Mouse (Mus musculus) limb, embryonic 10.5 days (tissue): ENCODE data around the gene Sec63. TPM values are rescaled to one million over a fixed set of nuclear protein-coding genes. Genes with fewer than 3 reads are reported as not detected.

Experiments
- DNase-seq: peaks from one replicate; pipeline ENCODE4 v3.0.0-alpha.2; 2017; ENCODE audit warnings: low spot score
- H3K27ac ChIP-seq: fragments of 300-500 bp; sonication (generic); 2 replicates; pipeline ENCODE4 v1.5.1; 2016; ENCODE audit warnings: mild to moderate bottlenecking
- H3K27me3 ChIP-seq: fragments of 300-500 bp; sonication (generic); 2 replicates; pipeline ENCODE4 v1.6.1; 2016; ENCODE audit warnings: low read depth, mild to moderate bottlenecking; ENCODE audit not compliant: poor library complexity, severe bottlenecking
- H3K36me3 ChIP-seq: fragments of 300-500 bp; sonication (generic); 2 replicates; pipeline ENCODE4 v1.6.1; 2016; ENCODE audit warnings: mild to moderate bottlenecking, moderate library complexity
- H3K4me1 ChIP-seq: fragments of 300-500 bp; sonication (generic); 2 replicates; pipeline ENCODE4 v1.6.1; 2016
- H3K4me3 ChIP-seq: fragments of 300-500 bp; sonication (generic); 2 replicates; pipeline ENCODE4 v1.5.1; 2016; ENCODE audit warnings: mild to moderate bottlenecking, moderate library complexity
- H3K9me3 ChIP-seq: fragments of 300-500 bp; sonication (generic); replicated peaks from 2 replicates; pipeline ENCODE4 v1.6.1; 2016; ENCODE audit warnings: mild to moderate bottlenecking
- WGBS: fragments of 180-500 bp; shearing (Covaris S2); methylation state at CpG from one replicate; pipeline ENCODE4 v1.1.7; 2016; 5-methylcytosine and 5-hydroxymethylcytosine counted together
- polyA plus RNA-seq: library from polyadenylated mRNA; unstranded; fragments of >200 nt; fragmentation: Nextera tagmentation; extraction: Ambion mirVana; gene quantifications from 2 replicates; pipeline ENCODE4 v1.2.1, GENCODE M21; 2016

Sec63 gene
- polyA plus RNA-seq, 1 experiment from 2014 or later, result 29.9 TPM

DNA sequence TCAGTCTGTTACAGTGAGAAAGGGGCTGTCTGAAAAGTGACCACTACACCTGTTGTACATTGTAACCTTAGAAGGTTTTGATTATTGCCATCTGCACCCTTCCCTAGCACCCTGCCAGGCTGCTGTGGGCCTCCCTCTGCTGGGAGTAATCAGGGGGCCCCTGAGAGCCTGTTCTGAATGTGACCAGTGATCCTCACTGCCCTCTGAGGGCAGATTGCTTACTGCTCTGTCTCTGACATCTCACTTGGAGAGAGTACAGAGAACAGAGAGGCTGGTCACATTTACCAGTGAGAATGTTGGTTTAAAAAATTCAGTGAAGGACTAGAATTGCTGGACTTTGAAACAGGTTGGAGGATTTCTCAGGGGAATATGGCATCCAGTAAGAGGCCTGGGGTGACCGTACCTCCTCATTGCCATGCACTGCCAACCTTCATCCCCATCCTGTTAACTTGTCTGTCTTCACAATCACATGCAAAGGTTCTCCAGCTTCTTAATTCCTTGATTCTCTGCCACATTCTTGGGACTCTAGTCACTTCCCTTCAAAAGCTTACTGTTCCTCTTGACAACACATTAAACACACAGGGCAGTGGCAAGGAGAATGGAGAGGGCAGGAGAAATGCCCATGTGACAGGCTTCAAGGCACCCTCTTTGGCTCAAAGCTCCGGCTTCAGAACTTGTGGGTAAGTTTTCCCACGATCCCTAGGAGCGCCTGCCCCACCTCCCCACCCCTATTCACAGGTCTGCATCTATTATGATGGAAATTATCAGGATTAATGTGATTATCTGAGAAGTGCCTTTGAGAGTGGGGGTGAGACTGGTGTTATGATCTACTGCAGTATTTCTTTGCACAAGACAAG is 72.8 kb downstream of the Sec63 start:
- H3K27me3 ChIP-seq, result no peaks in the 10 kb centered on the region
- H3K9me3 ChIP-seq, result no peaks in the 10 kb centered on the region
- H3K27ac ChIP-seq, result no peak overlapping the region
- WGBS, result 87% methylated on average over 4 of the region's 4 CpGs
- DNase-seq, result peak; percentile 24
- H3K4me1 ChIP-seq, result no peaks in the 10 kb centered on the region
- no peak overlapping the region for H3K4me3 ChIP-seq
- peaks cover 81% of the 10 kb centered on the region for H3K36me3 ChIP-seq

DNA sequence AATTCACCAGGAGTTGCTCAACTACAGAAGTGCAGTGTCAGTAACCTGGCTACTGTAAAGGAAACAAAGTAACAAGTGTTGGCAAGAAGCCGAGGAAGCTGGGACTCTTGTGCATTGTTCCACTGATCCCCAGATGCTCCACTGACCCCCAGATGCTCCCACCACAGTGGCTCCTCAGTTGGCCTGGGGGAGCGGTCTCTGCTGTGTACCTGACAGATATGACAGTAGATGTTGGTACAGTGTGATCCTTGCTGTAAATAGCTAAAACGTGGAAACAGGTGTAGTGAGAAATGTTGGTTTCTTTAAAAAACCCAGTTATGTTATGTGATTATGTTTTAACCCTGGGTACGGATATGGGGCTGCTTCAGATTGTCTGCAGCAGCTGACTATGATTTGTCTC is 76.8 kb downstream of the Sec63 start:
- Histone ChIP-seq H3K27ac (no peak overlapping the region), H3K4me3 (no peak overlapping the region), H3K36me3 (peaks cover 47% of the 10 kb centered on the region), H3K9me3 (no peaks in the 10 kb centered on the region), H3K4me1 (no peaks in the 10 kb centered on the region), H3K27me3 (no peaks in the 10 kb centered on the region)
- DNase-seq, result no peak
- WGBS, result 88% methylated on average over 4 of the region's 4 CpGs

DNA sequence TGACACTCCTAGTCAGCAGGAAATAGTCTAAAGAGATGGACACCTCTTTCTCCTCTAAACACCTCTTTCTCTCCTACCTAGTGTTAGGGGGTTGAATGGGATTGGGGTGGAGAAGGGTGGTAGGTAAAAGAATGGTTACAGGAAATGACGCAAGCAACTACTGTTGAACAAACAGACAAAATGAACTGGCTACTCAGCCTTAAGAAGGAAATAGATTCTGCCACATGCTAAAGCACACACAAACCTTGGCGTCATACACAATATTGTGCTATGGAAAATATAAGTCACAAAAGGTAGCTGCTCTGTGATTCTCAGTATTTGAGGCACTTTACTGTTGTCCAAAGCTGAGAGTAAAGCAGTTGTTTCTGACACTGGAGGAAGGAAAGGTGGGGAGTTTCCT is 77.4 kb downstream of the Sec63 start:
- DNase-seq, result no peak
- Histone ChIP-seq H3K9me3 (no peaks in the 10 kb centered on the region), H3K4me1 (no peaks in the 10 kb centered on the region), H3K36me3 (peaks cover 41% of the 10 kb centered on the region), H3K27ac (no peak overlapping the region), H3K27me3 (no peaks in the 10 kb centered on the region), H3K4me3 (no peak overlapping the region)
- 96% methylated on average over 2 of the region's 2 CpGs for WGBS

DNA sequence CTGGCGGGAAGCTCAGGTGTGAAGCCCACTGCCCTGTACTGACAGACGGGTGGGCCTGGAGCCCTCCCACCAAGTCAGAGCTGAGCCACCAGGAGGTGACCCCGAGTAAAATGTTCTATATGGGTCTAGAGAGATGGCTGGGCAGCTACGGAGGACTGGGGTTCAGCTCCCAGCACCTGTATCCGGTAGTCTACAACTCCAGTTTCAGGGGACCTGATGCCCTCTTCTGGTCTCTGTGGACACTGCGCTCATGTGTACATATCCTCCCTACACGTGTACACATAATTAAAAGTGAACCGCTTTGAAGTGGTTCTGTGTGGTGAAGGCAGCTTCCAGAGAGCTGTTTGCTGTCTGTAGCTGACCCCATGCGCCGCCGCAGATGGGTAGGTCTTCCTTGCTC is 78.7 kb downstream of the Sec63 start:
- no peak for DNase-seq
- H3K27me3 ChIP-seq, result no peaks in the 10 kb centered on the region
- no peak overlapping the region for H3K4me3 ChIP-seq
- no peaks in the 10 kb centered on the region for H3K9me3 ChIP-seq
- peaks cover 28% of the 10 kb centered on the region for H3K36me3 ChIP-seq
- WGBS, result 94% methylated on average over 11 of the region's 11 CpGs
- no peak overlapping the region for H3K27ac ChIP-seq
- no peaks in the 10 kb centered on the region for H3K4me1 ChIP-seq

DNA sequence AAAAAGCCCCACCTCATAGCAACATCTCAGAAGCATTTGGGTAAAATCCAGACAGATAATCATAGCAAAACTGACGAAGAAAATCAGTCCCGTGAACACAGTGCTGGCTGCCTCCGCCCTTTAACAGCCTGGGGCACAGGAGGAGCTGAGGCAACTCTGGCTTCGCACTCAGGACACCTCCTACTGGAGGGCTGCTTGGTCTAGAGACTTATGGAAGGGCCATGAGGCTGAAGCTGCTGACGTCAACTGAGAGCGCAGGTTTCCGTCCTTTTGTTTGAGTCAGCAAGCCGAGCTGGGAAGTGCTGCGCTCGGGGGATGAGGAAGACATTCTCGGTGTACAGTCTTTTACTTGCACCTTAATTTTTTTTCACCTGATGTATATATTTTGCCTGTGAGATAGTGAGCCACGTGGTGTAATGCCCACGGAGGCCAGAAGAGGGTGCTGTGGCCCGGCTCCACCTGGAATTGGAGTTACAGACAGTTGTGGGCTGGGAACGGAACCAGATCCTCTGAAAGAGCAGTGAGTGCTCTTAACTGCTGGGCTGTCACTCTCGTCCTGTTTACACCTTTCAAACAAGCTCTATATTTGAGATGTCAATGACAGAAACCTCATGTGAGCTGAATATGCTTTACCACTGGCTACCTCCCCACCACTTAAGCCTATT is 80.4 kb downstream of the Sec63 start:
- H3K4me1 ChIP-seq, result no peaks in the 10 kb centered on the region
- peaks cover 12% of the 10 kb centered on the region for H3K36me3 ChIP-seq
- no peak overlapping the region for H3K4me3 ChIP-seq
- peak; percentile 50 for DNase-seq
- 65% methylated on average over 16 of the region's 16 CpGs for WGBS
- H3K27me3 ChIP-seq, result no peaks in the 10 kb centered on the region
- H3K27ac ChIP-seq, result no peak overlapping the region
- no peaks in the 10 kb centered on the region for H3K9me3 ChIP-seq

DNA sequence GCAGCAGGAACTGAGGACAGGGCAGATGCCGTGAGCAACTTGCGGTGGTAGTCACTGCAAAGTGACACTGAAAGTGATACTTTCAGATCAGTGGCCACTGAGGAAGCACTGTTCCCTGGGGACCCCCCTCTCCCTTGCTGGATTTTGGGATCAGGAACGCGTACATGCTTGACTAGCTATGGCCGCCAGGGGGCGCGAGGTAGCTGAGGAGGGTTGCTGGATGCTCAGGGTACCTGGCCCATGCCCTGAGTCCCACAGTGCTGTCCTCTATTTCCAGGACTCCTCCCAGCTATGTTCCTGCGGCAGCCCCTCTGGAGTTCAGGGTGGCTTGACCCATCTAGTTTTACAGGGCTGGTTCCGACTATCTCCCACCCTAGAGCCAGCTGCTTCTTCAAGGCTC is 81.1 kb downstream of the Sec63 start:
- H3K4me1 ChIP-seq, result no peaks in the 10 kb centered on the region
- H3K4me3 ChIP-seq, result no peak overlapping the region
- 10% methylated on average over 9 of the region's 9 CpGs for WGBS
- H3K27ac ChIP-seq, result no peak overlapping the region
- peak; percentile 91 for DNase-seq
- H3K36me3 ChIP-seq, result peaks cover 6% of the 10 kb centered on the region
- H3K27me3 ChIP-seq, result no peaks in the 10 kb centered on the region
- H3K9me3 ChIP-seq, result no peaks in the 10 kb centered on the region

DNA sequence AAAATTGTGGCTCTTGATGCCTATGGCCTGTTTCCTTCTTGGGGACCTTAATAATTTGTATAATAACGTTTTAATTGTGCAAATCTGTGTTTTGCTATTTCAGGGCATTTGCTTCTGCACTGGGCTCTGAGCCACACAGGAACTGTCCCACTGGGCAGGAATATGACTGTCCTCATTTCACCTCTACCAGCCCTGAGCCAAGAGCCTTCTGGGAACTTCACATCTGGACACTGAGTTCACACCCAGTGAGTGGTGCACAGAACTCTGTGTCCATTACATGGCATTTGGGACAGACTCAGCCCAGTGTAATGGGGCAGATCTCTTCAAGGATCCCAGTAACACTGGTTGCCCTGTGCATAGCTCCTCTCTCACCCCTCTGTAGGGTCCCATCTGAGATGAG is 82.1 kb downstream of the Sec63 start:
- 82% methylated on average over 1 of the region's 1 CpGs for WGBS
- Histone ChIP-seq H3K4me1 (no peaks in the 10 kb centered on the region), H3K9me3 (no peaks in the 10 kb centered on the region), H3K4me3 (no peak overlapping the region), H3K27me3 (no peaks in the 10 kb centered on the region), H3K36me3 (peaks cover 5% of the 10 kb centered on the region), H3K27ac (no peak overlapping the region)
- DNase-seq, result no peak

DNA sequence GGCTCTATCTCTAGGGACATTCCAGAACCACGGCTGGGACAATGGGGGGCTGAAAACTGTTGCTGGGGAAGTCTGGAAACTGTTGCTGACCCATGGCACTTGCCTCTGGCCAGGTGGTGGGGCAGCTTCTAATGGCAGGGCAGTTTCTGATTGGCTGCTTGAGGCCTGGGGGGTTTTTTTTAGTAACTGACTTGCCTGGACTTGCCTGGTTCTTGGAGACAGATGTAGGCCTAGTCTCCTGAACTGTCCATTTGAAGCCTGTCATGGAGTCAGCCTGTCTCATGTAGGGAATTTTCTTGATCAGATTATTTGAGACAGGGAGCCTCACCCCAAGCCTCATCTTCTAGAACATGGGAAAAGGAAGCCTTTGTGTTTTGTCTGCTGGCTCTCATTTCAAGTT is 84.2 kb downstream of the Sec63 start:
- no peak overlapping the region for H3K27ac ChIP-seq
- no peaks in the 10 kb centered on the region for H3K9me3 ChIP-seq
- DNase-seq, result no peak
- WGBS, result 68% methylated on average over 1 of the region's 1 CpGs
- no peak overlapping the region for H3K4me3 ChIP-seq
- H3K4me1 ChIP-seq, result no peaks in the 10 kb centered on the region
- no peaks in the 10 kb centered on the region for H3K27me3 ChIP-seq
- H3K36me3 ChIP-seq, result no peaks in the 10 kb centered on the region

DNA sequence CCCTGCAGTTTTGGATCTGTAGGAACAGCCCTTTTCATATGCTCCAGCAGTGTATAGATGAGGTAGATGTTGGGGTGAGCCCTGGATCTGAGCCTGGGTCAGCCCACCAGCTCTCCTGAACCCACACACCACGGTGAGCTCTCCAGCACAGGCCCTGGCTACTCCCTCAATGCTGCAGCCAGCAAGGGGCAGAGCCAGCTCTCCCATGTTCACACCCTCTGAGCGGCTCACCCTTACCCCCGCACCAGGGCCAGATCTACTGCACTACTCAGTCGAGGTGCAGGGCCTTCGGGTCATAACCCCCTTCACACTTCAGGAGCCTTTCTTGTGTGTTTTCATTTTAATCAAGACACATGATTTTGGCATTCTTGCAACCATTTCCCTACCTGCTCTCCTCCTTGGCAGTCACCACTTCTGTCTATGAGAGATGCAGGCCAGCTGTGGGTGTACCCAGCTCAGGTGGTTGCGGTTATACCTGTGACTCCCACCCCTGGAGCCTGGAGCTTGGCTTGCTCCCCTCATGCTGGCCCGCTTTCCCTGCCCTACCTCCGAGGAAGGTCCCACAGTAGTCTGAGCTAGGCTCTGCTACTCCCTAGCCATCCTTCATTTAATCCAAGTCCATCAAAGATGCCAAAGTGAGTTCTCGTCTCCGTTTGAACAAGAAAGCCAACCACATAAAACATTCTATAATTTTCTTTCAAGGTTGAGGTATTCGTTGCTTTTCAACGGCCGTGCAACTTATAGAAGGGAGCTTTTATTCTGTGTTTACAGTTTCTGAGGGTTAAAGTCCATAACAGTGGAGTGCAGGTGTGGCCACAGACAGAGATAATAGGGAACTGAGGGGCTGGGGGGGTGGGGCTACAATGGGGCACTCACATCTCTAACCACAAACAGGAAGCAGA is 87.1 kb downstream of the Sec63 start:
- Histone ChIP-seq H3K36me3 (no peaks in the 10 kb centered on the region), H3K4me1 (no peaks in the 10 kb centered on the region), H3K9me3 (no peaks in the 10 kb centered on the region), H3K27me3 (0 out of 2 replicates have a peak, but pooled peaks cover 6% of the 10 kb centered on the region), H3K27ac (no peak overlapping the region), H3K4me3 (no peak overlapping the region)
- WGBS, result 90% methylated on average over 13 of the region's 13 CpGs
- DNase-seq, result no peak

DNA sequence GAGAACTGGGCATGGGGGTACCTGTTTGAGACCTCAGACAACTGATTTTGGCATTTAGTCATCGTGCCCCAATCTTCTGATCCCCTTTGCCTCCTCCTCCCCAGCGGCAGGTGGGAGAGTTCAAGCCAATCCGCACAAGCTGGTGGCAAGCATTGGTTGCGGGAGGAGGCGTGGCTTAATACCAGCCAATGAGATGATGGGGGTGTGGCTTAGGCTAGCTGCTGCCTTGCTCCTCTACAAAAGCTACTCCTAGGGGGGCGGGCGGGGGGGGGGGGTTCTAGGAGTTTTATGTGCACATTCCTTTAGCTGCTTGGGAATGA is 87.7 kb downstream of the Sec63 start:
- Histone ChIP-seq H3K36me3 (no peaks in the 10 kb centered on the region), H3K27me3 (0 out of 2 replicates have a peak, but pooled peaks cover 6% of the 10 kb centered on the region), H3K9me3 (no peaks in the 10 kb centered on the region), H3K27ac (no peak overlapping the region), H3K4me3 (no peak overlapping the region), H3K4me1 (no peaks in the 10 kb centered on the region)
- DNase-seq, result no peak
- 86% methylated on average over 7 of the region's 7 CpGs for WGBS

DNA sequence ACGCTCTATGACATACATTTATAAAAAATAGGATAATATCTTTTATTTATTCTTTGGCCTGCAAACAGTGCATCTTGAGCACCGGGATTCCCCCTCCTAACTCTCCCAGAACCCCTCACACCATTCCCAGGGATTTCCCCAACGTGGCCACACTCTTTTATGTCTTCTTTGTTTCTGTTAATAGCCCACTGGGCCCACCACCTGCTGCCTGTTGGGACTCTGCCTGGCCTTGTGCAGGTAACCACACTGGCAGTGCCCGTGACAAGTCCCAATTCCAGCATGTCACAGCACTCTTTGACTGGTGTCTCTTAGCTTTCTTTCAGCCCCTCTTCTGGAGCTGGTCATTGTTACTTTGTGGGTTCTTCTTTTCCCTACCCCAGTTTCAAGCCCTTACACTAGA is 93.5 kb downstream of the Sec63 start:
- H3K4me1 ChIP-seq, result peaks cover 10% of the 10 kb centered on the region
- H3K27ac ChIP-seq, result peak overlapping the region; percentile 36; the same call in 1 of the 2 replicates
- no peak for DNase-seq
- 71% methylated on average over 4 of the region's 4 CpGs for WGBS
- no peaks in the 10 kb centered on the region for H3K9me3 ChIP-seq
- H3K4me3 ChIP-seq, result no peak overlapping the region
- H3K36me3 ChIP-seq, result no peaks in the 10 kb centered on the region
- 0 out of 2 replicates have a peak, but pooled peaks cover 6% of the 10 kb centered on the region for H3K27me3 ChIP-seq

DNA sequence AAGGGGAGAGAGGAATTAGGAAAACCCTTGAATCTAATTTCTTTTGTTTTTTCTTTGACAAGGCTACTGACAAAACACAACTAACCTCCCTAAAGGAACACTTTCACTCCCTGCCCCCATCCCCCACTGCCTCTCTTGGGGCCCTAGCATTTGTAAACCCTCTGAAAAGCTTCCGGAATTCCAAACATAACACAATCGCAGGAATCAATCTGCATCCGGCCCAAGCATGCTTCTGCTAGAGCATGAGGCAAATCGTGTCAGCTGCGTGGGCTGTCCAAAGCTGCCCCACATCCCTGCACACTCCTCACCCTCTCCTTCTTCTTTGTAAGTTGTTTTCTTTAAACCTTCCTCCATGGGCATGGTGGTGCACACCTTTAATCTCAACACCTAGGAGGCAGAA is 94.0 kb downstream of the Sec63 start:
- DNase-seq, result no peak
- Histone ChIP-seq H3K4me3 (no peak overlapping the region), H3K4me1 (peaks cover 15% of the 10 kb centered on the region), H3K27ac (peak overlapping the region; percentile 36; the same call in 1 of the 2 replicates), H3K36me3 (no peaks in the 10 kb centered on the region), H3K9me3 (no peaks in the 10 kb centered on the region), H3K27me3 (0 out of 2 replicates have a peak, but pooled peaks cover 6% of the 10 kb centered on the region)
- WGBS, result 75% methylated on average over 5 of the region's 5 CpGs

DNA sequence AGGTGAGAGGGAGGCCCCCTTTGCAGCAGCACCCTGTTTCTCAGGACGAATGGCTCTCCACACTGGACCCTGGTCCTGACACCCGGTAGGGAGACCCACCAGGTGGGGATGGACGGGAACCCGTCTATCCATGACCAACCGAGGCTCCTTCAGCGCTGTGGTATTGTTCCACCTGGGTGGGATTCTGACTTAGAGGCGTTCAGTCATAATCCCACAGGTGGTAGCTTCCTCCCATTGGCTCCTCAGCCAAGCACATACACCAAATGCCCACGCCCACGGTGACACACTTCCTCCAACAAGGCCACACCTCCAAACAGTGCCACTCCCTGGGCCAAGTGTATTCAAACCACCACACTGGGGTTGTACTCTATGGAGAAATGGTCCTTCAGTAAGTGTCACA is 95.3 kb downstream of the Sec63 start:
- Histone ChIP-seq H3K4me1 (peaks cover 24% of the 10 kb centered on the region), H3K9me3 (no peaks in the 10 kb centered on the region), H3K27ac (no peak overlapping the region), H3K4me3 (no peak overlapping the region), H3K27me3 (0 out of 2 replicates have a peak, but pooled peaks cover 6% of the 10 kb centered on the region), H3K36me3 (no peaks in the 10 kb centered on the region)
- no peak for DNase-seq
- WGBS, result 96% methylated on average over 9 of the region's 9 CpGs
